8 mouse cellular contexts compared by ENCODE assay signal in the genomic region with DNA sequence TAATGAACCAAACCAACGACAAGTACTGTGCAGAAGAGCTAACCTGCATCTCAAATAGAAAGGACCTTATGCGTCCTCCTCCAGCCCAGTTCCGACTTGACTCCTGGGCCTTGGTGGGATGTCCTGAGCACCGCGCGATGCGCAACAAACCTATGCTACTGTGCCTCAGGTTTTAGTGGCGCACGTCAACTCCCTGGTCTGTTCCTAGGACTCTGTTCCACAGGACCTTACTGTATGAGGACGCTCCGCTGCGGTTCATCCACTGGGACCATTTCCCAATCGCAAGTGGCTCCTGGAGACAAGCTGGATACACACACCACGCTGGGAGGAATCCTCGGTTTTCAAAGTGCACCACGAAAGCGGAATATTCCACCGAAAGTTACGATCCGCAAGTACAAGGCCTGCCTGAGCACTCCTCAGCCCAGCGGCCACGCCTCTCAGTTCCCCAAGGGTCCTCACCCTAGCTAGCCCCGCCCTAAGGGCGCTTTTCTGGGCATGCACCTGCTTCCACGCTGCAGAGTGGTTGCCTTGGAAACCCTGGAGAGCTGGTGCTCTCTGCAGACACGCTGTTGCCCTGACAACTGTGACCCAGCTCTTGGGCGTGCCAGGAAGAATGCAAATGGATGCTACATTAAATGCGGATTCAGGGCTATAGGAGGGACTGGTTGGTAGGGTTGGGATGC. TPM values are rescaled to one million over a fixed set of nuclear protein-coding genes. Genes with fewer than 3 reads are reported as not detected.
DNase-seq lines count a peak whose midpoint lies in the region; ATAC-seq lines count a peak whose summit lies in the region.

No protein-coding gene starts in this region.

- H3K9me3 ChIP-seq in forebrain, embryonic 14.5 days (replicated peaks; ENCODE audit: control insufficient read depth, low read length), result no peaks in the 10 kb centered on the region
- no peaks in the 10 kb centered on the region for H3K9me3 ChIP-seq in limb, embryonic 10.5 days (replicated peaks)
- H3K9me3 ChIP-seq in midbrain, embryonic 10.5 days (replicated peaks), result peaks cover 6% of the 10 kb centered on the region

- DNase-seq in Muller cell, postnatal 12 days (ENCODE audit: inconsistent ontology term), result peak; percentile 72
- DNase-seq in forebrain, embryonic 14.5 days (ENCODE audit: low spot score), result peak; percentile 99
- peak; percentile 30 to 34 for DNase-seq in kidney, adult 8-10 months
- DNase-seq in limb, embryonic 10.5 days (ENCODE audit: low spot score), result peak; percentile 68
- peak; percentile 94 for DNase-seq in midbrain, embryonic 10.5 days (ENCODE audit: low spot score)
- peak; percentile 48 to 70 for DNase-seq in spleen, postnatal 4 days (ENCODE audit: low spot score in 2 of 2)

- peak overlapping the region; percentile 79 for H3K9ac ChIP-seq in forebrain, embryonic 14.5 days (ENCODE audit: low read length)

- peak; percentile 88 for ATAC-seq in cerebellum, adult (ENCODE audit: insufficient number of reproducible peaks, low FRiP score, low TSS enrichment)
- peak; percentile 95 for ATAC-seq in forebrain, embryonic 14.5 days
- no peak for ATAC-seq in erythroblast, adult 5-6 weeks (replicated peaks; ENCODE audit: low FRiP score, poor library complexity, severe bottlenecking)

- H3K36me3 ChIP-seq in forebrain, embryonic 14.5 days (ENCODE audit: control insufficient read depth, insufficient read depth, low read length), result no peaks in the 10 kb centered on the region
- H3K36me3 ChIP-seq in limb, embryonic 10.5 days, result no peaks in the 10 kb centered on the region
- peaks cover 5% of the 10 kb centered on the region; the same call in 1 of the 2 replicates for H3K36me3 ChIP-seq in midbrain, embryonic 10.5 days

- under 1% methylated on average over 28 of the region's 28 CpGs for WGBS in forebrain, embryonic 14.5 days
- WGBS in limb, embryonic 10.5 days, result 2% methylated on average over 28 of the region's 28 CpGs
- under 1% methylated on average over 28 of the region's 28 CpGs for WGBS in midbrain, embryonic 10.5 days

- H3K4me2 ChIP-seq in forebrain, embryonic 14.5 days (ENCODE audit: low read length), result peak overlapping the region; percentile 88

- peak overlapping the region; percentile 95 for H3K27ac ChIP-seq in forebrain, embryonic 14.5 days (ENCODE audit: low read depth, low read length)
- H3K27ac ChIP-seq in limb, embryonic 10.5 days, result no peak overlapping the region
- peak overlapping the region; percentile 85 for H3K27ac ChIP-seq in midbrain, embryonic 10.5 days (replicated peaks)

- no peaks in the 10 kb centered on the region for H3K27me3 ChIP-seq in forebrain, embryonic 14.5 days (replicated peaks; ENCODE audit: control insufficient read depth, insufficient read depth, low read length)
- H3K27me3 ChIP-seq in limb, embryonic 10.5 days (ENCODE audit: low read depth, poor library complexity, severe bottlenecking), result peaks cover 74% of the 10 kb centered on the region
- peaks cover 47% of the 10 kb centered on the region for H3K27me3 ChIP-seq in midbrain, embryonic 10.5 days (ENCODE audit: low read depth, poor library complexity, severe bottlenecking)

- peaks cover 40% of the 10 kb centered on the region for H3K4me1 ChIP-seq in forebrain, embryonic 14.5 days (ENCODE audit: control insufficient read depth, insufficient read depth, low read length)
- peaks cover 26% of the 10 kb centered on the region for H3K4me1 ChIP-seq in limb, embryonic 10.5 days
- H3K4me1 ChIP-seq in midbrain, embryonic 10.5 days, result peaks cover 53% of the 10 kb centered on the region

- peak overlapping the region; percentile 47 for H3K4me3 ChIP-seq in forebrain, embryonic 14.5 days (ENCODE audit: low read depth, low read length)
- peak overlapping the region; percentile 51 for H3K4me3 ChIP-seq in limb, embryonic 10.5 days
- H3K4me3 ChIP-seq in midbrain, embryonic 10.5 days, result peak overlapping the region; percentile 60

RNA-seq across cellular contexts. Expression of a gene that starts 1.5 kb away (rescaled TPM):
- polyA plus RNA-seq in forebrain, embryonic 14.5 days (2014; fragmentation: Nextera tagmentation; extraction: Ambion mirVana), result 117 and 162 TPM in 2 replicates
- polyA plus RNA-seq in limb, embryonic 10.5 days (2016; fragmentation: Nextera tagmentation; extraction: Ambion mirVana), result 11.3 and 13.5 TPM in 2 replicates
- polyA plus RNA-seq in midbrain, embryonic 10.5 days (2016; fragmentation: Nextera tagmentation; extraction: Ambion mirVana), result 81.7 and 116 TPM in 2 replicates
- total RNA-seq in erythroblast, adult 5-6 weeks (2015; ENCODE audit: low replicate concordance), result 1.9 and 3.8 TPM in 2 replicates
- total RNA-seq in erythroblast, adult 5-6 weeks (2017; ENCODE audit: low replicate concordance), result 4.3 and 4.5 TPM in 2 replicates

Comparison
In these comparisons a context has a peak if more than half of its experiments do, and no peak if none do; other contexts are left out.
1. DNase-seq: peak in every context shown above with its lines; median percentile 99 in forebrain, embryonic 14.5 days; 94 in midbrain, embryonic 10.5 days; 72 in Muller cell, postnatal 12 days; 68 in limb, embryonic 10.5 days; 59 in spleen, postnatal 4 days; 32 in kidney, adult 8-10 months.